Mouse (Mus musculus) hindbrain, embryonic 14.5 days (tissue): Measurements from ENCODE around the gene Adamts3. TPM values are rescaled to one million over a fixed set of nuclear protein-coding genes. Genes with fewer than 3 reads are reported as not detected.
A peak's percentile ranks its signal among the peaks of the same experiment; 100 is the strongest.

ENCODE experiments used
- ATAC-seq: fragments of 200-750 bp; cut with Nextera tagmentation; 2 replicates; pipeline ENCODE4 v1.8.0; 2017; ENCODE audit warnings: moderate number of reproducible peaks, mild to moderate bottlenecking, moderate TSS enrichment, moderate library complexity; ENCODE audit not compliant: low FRiP score
- DNase-seq: peaks from one replicate; pipeline ENCODE4 v3.0.0-alpha.2; 2015; ENCODE audit warnings: low spot score
- H3K27ac ChIP-seq: fragments of 300-500 bp; sonication (generic); 2 replicates; pipeline ENCODE4 v1.5.1; 2014; ENCODE audit warnings: mild to moderate bottlenecking, moderate library complexity
- H3K27me3 ChIP-seq: fragments of 300-500 bp; sonication (generic); 2 replicates; pipeline ENCODE4 v1.6.1; 2014; ENCODE audit warnings: mild to moderate bottlenecking, low read length, mixed read lengths; ENCODE audit not compliant: control insufficient read depth, insufficient read depth
- H3K36me3 ChIP-seq: fragments of 300-500 bp; sonication (generic); replicated peaks from 2 replicates; pipeline ENCODE4 v1.6.1; 2014; ENCODE audit not compliant: control insufficient read depth, insufficient read depth
- H3K4me1 ChIP-seq: fragments of 300-500 bp; sonication (generic); replicated peaks from 2 replicates; pipeline ENCODE4 v1.6.1; 2014; ENCODE audit warnings: antibody characterized with exemption, low read length, mixed read lengths; ENCODE audit not compliant: control insufficient read depth, insufficient read depth
- H3K4me2 ChIP-seq: fragments of 300-500 bp; sonication (generic); replicated peaks from 2 replicates; pipeline ENCODE4 v1.6.1; 2014; ENCODE audit warnings: mild to moderate bottlenecking, moderate library complexity
- H3K4me3 ChIP-seq: fragments of 300-500 bp; sonication (generic); replicated peaks from 2 replicates; pipeline ENCODE4 v1.5.1; 2014; ENCODE audit warnings: mild to moderate bottlenecking, low read length
- H3K9ac ChIP-seq: fragments of 300-500 bp; sonication (generic); 2 replicates; pipeline ENCODE4 v1.6.1; 2014
- H3K9me3 ChIP-seq: fragments of 300-500 bp; sonication (generic); 2 replicates; pipeline ENCODE4 v1.6.1; 2016; ENCODE audit warnings: low read length; ENCODE audit not compliant: control insufficient read depth
- WGBS: fragments of 180-500 bp; shearing (Covaris S2); extraction: QIAGEN DNeasy Blood & Tissue Kit; methylation state at CpG from one replicate; pipeline ENCODE4 v1.1.7; 2014; 5-methylcytosine and 5-hydroxymethylcytosine counted together
- polyA plus RNA-seq: library from polyadenylated mRNA; unstranded; fragments of >200 nt; fragmentation: Nextera tagmentation; extraction: Ambion mirVana; gene quantifications from 2 replicates; pipeline ENCODE4 v1.2.1, GENCODE M21; 2014

The Adamts3 gene
- polyA plus RNA-seq, 1 experiment from 2014 or later = 7.6 TPM

GRCm38 (mm10) chr5:89844354-89844753 is 38.8 kb downstream of the Adamts3 start:
- no peak overlapping the region for H3K9ac ChIP-seq
- no peaks in the 10 kb centered on the region; the same call in 1 of the 2 replicates for H3K4me1 ChIP-seq
- no peak overlapping the region for H3K27ac ChIP-seq
- ATAC-seq (peak; percentile 80), DNase-seq (no peak)
- WGBS = 41% methylated on average over 5 of the region's 5 CpGs
- H3K4me3 ChIP-seq = no peak overlapping the region
- no peaks in the 10 kb centered on the region for H3K27me3 ChIP-seq
- H3K36me3 ChIP-seq = no peaks in the 10 kb centered on the region
- no peaks in the 10 kb centered on the region for H3K9me3 ChIP-seq
- no peak overlapping the region for H3K4me2 ChIP-seq

- H3K9ac ChIP-seq = no peak overlapping the region
- no peak overlapping the region for H3K27ac ChIP-seq
- H3K27me3 ChIP-seq = no peaks in the 10 kb centered on the region
- no peaks in the 10 kb centered on the region for H3K36me3 ChIP-seq
- no peaks in the 10 kb centered on the region for H3K9me3 ChIP-seq
- H3K4me1 ChIP-seq = no peaks in the 10 kb centered on the region; the same call in 1 of the 2 replicates
- ATAC-seq = no peak
- H3K4me3 ChIP-seq = no peak overlapping the region
- WGBS = 92% methylated on average over 7 of the region's 7 CpGs
- no peak for DNase-seq
- H3K4me2 ChIP-seq = no peak overlapping the region
Measured at GRCm38 (mm10) chr5:89843478-89843877, 39.7 kb downstream of the Adamts3 start.

GRCm38 (mm10) chr5:89839627-89840026 is 43.5 kb downstream of the Adamts3 start:
- Histone ChIP-seq H3K9ac (no peak overlapping the region), H3K4me2 (no peak overlapping the region), H3K9me3 (no peaks in the 10 kb centered on the region), H3K4me3 (no peak overlapping the region), H3K27ac (no peak overlapping the region), H3K4me1 (no peaks in the 10 kb centered on the region; the same call in 1 of the 2 replicates), H3K27me3 (no peaks in the 10 kb centered on the region), H3K36me3 (no peaks in the 10 kb centered on the region)
- 83% methylated on average over 4 of the region's 4 CpGs for WGBS
- ATAC-seq (no peak), DNase-seq (no peak)

GRCm38 (mm10) chr5:89821175-89821574 is 62.0 kb downstream of the Adamts3 start:
- no peaks in the 10 kb centered on the region for H3K36me3 ChIP-seq

GRCm38 (mm10) chr5:89819531-89819930 is 63.6 kb downstream of the Adamts3 start:
- Histone ChIP-seq H3K27me3 (no peaks in the 10 kb centered on the region), H3K4me2 (no peak overlapping the region), H3K27ac (no peak overlapping the region), H3K36me3 (no peaks in the 10 kb centered on the region), H3K9me3 (no peaks in the 10 kb centered on the region), H3K9ac (no peak overlapping the region), H3K4me1 (no peaks in the 10 kb centered on the region), H3K4me3 (no peak overlapping the region)
- ATAC-seq (no peak), DNase-seq (no peak)
- WGBS = 26% methylated on average over 3 of the region's 3 CpGs

More at GRCm38 (mm10) chr5:89821175-89821574, 62.0 kb downstream of the Adamts3 start:
- 89% methylated on average over 1 of the region's 1 CpGs for WGBS
- Histone ChIP-seq H3K9ac (no peak overlapping the region), H3K4me3 (no peak overlapping the region), H3K4me2 (no peak overlapping the region), H3K9me3 (no peaks in the 10 kb centered on the region), H3K4me1 (no peaks in the 10 kb centered on the region), H3K27ac (no peak overlapping the region), H3K27me3 (no peaks in the 10 kb centered on the region)
- ATAC-seq (no peak), DNase-seq (no peak)

GRCm38 (mm10) chr5:89816610-89817009 is 66.5 kb downstream of the Adamts3 start:
- Histone ChIP-seq H3K27me3 (no peaks in the 10 kb centered on the region), H3K4me1 (no peaks in the 10 kb centered on the region), H3K9me3 (no peaks in the 10 kb centered on the region), H3K9ac (no peak overlapping the region), H3K4me2 (no peak overlapping the region), H3K27ac (no peak overlapping the region), H3K4me3 (no peak overlapping the region), H3K36me3 (no peaks in the 10 kb centered on the region)
- no peak for DNase-seq
- ATAC-seq = no peak
- WGBS = 86% methylated on average over 6 of the region's 6 CpGs

GRCm38 (mm10) chr5:89814552-89814951 is 68.6 kb downstream of the Adamts3 start:
- H3K4me3 ChIP-seq = no peak overlapping the region
- H3K4me1 ChIP-seq = no peaks in the 10 kb centered on the region
- H3K36me3 ChIP-seq = no peaks in the 10 kb centered on the region
- WGBS = 78% methylated on average over 3 of the region's 3 CpGs
- no peak overlapping the region for H3K4me2 ChIP-seq
- no peak overlapping the region for H3K27ac ChIP-seq
- no peaks in the 10 kb centered on the region for H3K9me3 ChIP-seq
- no peak overlapping the region for H3K9ac ChIP-seq
- no peak for ATAC-seq
- no peak for DNase-seq
- no peaks in the 10 kb centered on the region for H3K27me3 ChIP-seq

GRCm38 (mm10) chr5:89800181-89800816 is 82.8 kb downstream of the Adamts3 start:
- Histone ChIP-seq H3K27ac (no peak overlapping the region), H3K27me3 (no peaks in the 10 kb centered on the region), H3K4me3 (no peak overlapping the region), H3K9ac (no peak overlapping the region), H3K4me2 (no peak overlapping the region), H3K9me3 (no peaks in the 10 kb centered on the region), H3K4me1 (no peaks in the 10 kb centered on the region), H3K36me3 (no peaks in the 10 kb centered on the region)
- DNase-seq (no peak), ATAC-seq (no peak)
- 88% methylated on average over 5 of the region's 5 CpGs for WGBS

GRCm38 (mm10) chr5:89793706-89794105 is 89.4 kb downstream of the Adamts3 start:
- DNase-seq (no peak), ATAC-seq (no peak)
- Histone ChIP-seq H3K27ac (no peak overlapping the region), H3K36me3 (no peaks in the 10 kb centered on the region), H3K4me1 (no peaks in the 10 kb centered on the region), H3K9me3 (no peaks in the 10 kb centered on the region), H3K27me3 (no peaks in the 10 kb centered on the region), H3K4me2 (no peak overlapping the region), H3K9ac (no peak overlapping the region), H3K4me3 (no peak overlapping the region)
- 93% methylated on average over 3 of the region's 3 CpGs for WGBS

GRCm38 (mm10) chr5:89784635-89785034 is 98.5 kb downstream of the Adamts3 start:
- no peak overlapping the region for H3K4me2 ChIP-seq
- 50% methylated on average over 5 of the region's 5 CpGs for WGBS
- H3K4me3 ChIP-seq = no peak overlapping the region
- DNase-seq = no peak
- ATAC-seq = peak; percentile 34; the same call in 1 of the 2 replicates
- no peaks in the 10 kb centered on the region for H3K9me3 ChIP-seq
- no peak overlapping the region for H3K9ac ChIP-seq
- H3K27me3 ChIP-seq = no peaks in the 10 kb centered on the region
- H3K36me3 ChIP-seq = no peaks in the 10 kb centered on the region
- no peaks in the 10 kb centered on the region for H3K4me1 ChIP-seq
- H3K27ac ChIP-seq = no peak overlapping the region
